Mouse (Mus musculus): ENCODE results near the gene Cyyr1.

DNA sequence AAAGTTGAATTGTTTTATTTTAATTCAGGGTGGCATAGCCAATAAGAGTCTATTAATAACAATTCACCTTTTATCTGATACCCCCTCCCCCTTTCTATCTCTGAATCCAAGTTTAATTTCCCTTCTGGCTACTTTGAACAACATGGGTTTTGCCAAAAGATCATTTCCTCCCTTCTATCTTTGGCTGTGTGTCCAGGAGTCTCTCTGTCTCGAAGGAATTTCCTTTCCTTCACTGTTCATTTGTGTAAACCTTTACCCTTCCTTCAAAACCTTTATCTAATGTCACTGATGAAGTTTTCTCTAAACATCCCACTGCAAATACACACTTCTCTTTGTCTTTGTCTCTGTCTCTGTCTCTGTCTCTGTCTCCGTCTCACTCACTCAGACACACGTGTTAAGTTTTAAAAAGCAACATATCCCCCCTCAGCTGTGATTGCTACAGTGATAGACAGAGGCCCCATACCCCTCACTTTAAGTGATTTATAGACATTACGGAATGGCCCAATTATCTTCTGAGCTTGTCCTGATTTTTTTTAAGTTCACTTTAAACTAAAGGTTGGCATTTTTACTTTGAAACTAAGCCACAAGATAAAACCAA lies 11.4 kb downstream of the Cyyr1 start:
- no peak for TF ChIP-seq POLR2A (IDR thresholded peaks at IDR 0.05; ENCODE audit: insufficient read depth, low read length)
- no peak for TF ChIP-seq CTCF (IDR thresholded peaks at IDR 0.05; ENCODE audit: low read depth, low read length)
- TF ChIP-seq EP300 (IDR thresholded peaks at IDR 0.05; ENCODE audit: insufficient read depth, low read depth, low read length) = no peak

Data from ES-Bruce4 (cell line).